ENCODE assay signal across 8 mouse cellular contexts in the genomic region with DNA sequence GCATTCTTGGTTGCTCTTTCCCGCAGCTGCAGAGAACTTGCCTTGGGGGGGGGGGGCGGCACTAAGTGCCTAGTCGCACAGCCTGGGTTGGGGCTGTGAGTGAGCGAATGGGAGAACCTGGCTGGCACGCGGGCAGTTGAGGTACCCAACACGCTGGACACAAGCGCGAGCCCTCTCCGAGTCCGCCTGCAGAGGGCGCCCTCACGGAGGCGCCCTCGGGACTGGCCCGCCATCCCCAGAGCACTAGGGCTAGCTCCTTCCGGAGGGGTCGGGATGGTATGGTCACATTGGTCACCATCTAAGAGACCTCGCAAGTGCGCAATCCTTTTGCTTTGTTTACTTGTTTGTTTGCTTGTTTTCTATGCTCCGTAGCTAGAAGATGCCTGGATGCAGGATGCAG. TPM values are rescaled to one million over a fixed set of nuclear protein-coding genes. Genes with fewer than 3 reads are reported as not detected.
DNase-seq lines count a peak whose midpoint lies in the region; ATAC-seq lines count a peak whose summit lies in the region.

No protein-coding gene starts in this region.

- peak overlapping the region; percentile 89 for H3K9ac ChIP-seq in midbrain, embryonic 12.5 days (replicated peaks)

- peak overlapping the region; percentile 99 for H3K4me3 ChIP-seq in midbrain, embryonic 12.5 days

- 2% methylated on average over 20 of the region's 21 CpGs for WGBS in midbrain, embryonic 12.5 days

- peaks cover 65% of the 10 kb centered on the region for H3K4me1 ChIP-seq in midbrain, embryonic 12.5 days

- ATAC-seq in cerebellum, adult (ENCODE audit: insufficient number of reproducible peaks, low FRiP score, low TSS enrichment) = peak; percentile 47; the same call in 1 of the 2 replicates
- ATAC-seq in midbrain, embryonic 12.5 days (ENCODE audit: low FRiP score, low read depth) = peak; percentile 58
- ATAC-seq in megakaryocyte-erythroid progenitor cell, adult 5-6 weeks (replicated peaks; ENCODE audit: low FRiP score, low TSS enrichment, poor library complexity, severe bottlenecking) = no peak

- peak overlapping the region; percentile 100 for H3K27ac ChIP-seq in midbrain, embryonic 12.5 days (replicated peaks)

- no peaks in the 10 kb centered on the region for H3K9me3 ChIP-seq in midbrain, embryonic 12.5 days

- no peaks in the 10 kb centered on the region for H3K27me3 ChIP-seq in midbrain, embryonic 12.5 days

- H3K4me2 ChIP-seq in midbrain, embryonic 12.5 days (replicated peaks) = peak overlapping the region; percentile 97

- no peak for DNase-seq in cerebellum, adult 11-12 months
- DNase-seq in right cerebral cortex, postnatal 10 days (ENCODE audit: low spot score in 2 of 2) = peak; percentile 77
- DNase-seq in right cerebral cortex, adult 2 months (ENCODE audit: low spot score in 2 of 2) = no peak
- DNase-seq in kidney, adult 18-20 months = peak; percentile 49
- DNase-seq in thymus, postnatal 25 days = no peak

- no peaks in the 10 kb centered on the region for H3K36me3 ChIP-seq in midbrain, embryonic 12.5 days

RNA-seq across cellular contexts. Expression of a gene that starts 10.8 kb away (rescaled TPM):
- polyA plus RNA-seq in midbrain, embryonic 12.5 days (2016; fragmentation: Nextera tagmentation; extraction: Ambion mirVana) = 36.3 and 37.6 TPM in 2 replicates
- not detected in 2 replicates for total RNA-seq in megakaryocyte-erythroid progenitor cell, adult 5-6 weeks (2014; fragmentation: Nextera tagmentation)
- not detected in 2 replicates for total RNA-seq in megakaryocyte-erythroid progenitor cell, adult 5-6 weeks (2017)

Comparison
In these comparisons a context has a peak if more than half of its experiments do, and no peak if none do; other contexts are left out.
1. DNase-seq: peak in right cerebral cortex, postnatal 10 days (2 of 2) and kidney, adult 18-20 months (single experiment); none in cerebellum, adult 11-12 months (single experiment), right cerebral cortex, adult 2 months (0 of 2) and thymus, postnatal 25 days (single experiment).